Mouse (Mus musculus) bone marrow, adult 2 months (tissue): Measurements from ENCODE around the gene Hipk1. TPM values are rescaled to one million over a fixed set of nuclear protein-coding genes. Genes with fewer than 3 reads are reported as not detected.
A peak's percentile ranks its signal among the peaks of the same experiment; 100 is the strongest.
"Not testable (repeated sequence)": the region's sequence is repeated elsewhere in the genome, so short reads cannot be mapped to it uniquely, and the experiment has no call there.

ENCODE experiments used
- H3K27ac ChIP-seq: fragments of 200-500 bp; 2 replicates; pipeline ENCODE4 v1.5.1; 2012; ENCODE audit warnings: low read depth, mild to moderate bottlenecking, control low read depth, inconsistent platforms, low read length; ENCODE audit not compliant: control insufficient read depth, poor library complexity, insufficient read depth
- H3K4me1 ChIP-seq: fragments of 200-500 bp; 2 replicates; pipeline ENCODE4 v1.6.1; 2011; ENCODE audit warnings: low read length; ENCODE audit not compliant: control insufficient read depth, insufficient read depth
- H3K4me3 ChIP-seq: fragments of 200-500 bp; replicated peaks from 2 replicates; pipeline ENCODE3; 2011; ENCODE audit warnings: mild to moderate bottlenecking, low read depth, low read length, control low read depth; ENCODE audit not compliant: control insufficient read depth
- CTCF ChIP-seq: fragments of 200-500 bp; IDR thresholded peaks from 2 replicates; pipeline ENCODE4 v1.5.1; 2011; ENCODE audit warnings: low read length, control low read depth; ENCODE audit not compliant: control insufficient read depth, insufficient read depth
- POLR2A ChIP-seq: fragments of 200-500 bp; IDR thresholded peaks from 2 replicates; pipeline ENCODE4 v1.6.1; 2011; ENCODE audit warnings: low read depth, mild to moderate bottlenecking, control low read depth, low read length, borderline replicate concordance; ENCODE audit not compliant: control insufficient read depth
- WGBS: fragments of 180-500 bp; shearing (Covaris S2); methylation state at CpG from one replicate; pipeline ENCODE4 v1.1.7; 2018; 5-methylcytosine and 5-hydroxymethylcytosine counted together
- polyA plus RNA-seq: library from polyadenylated mRNA; stranded (reverse); fragments of >200 nt; gene quantifications from 2 replicates; pipeline ENCODE4 v1.2.4, GENCODE M21; 2011; ENCODE audit warnings: low replicate concordance; ENCODE audit not compliant: missing spikeins, insufficient read depth, insufficient read length

The Hipk1 gene
- polyA plus RNA-seq, 1 experiment: 80.9 TPM

DNA sequence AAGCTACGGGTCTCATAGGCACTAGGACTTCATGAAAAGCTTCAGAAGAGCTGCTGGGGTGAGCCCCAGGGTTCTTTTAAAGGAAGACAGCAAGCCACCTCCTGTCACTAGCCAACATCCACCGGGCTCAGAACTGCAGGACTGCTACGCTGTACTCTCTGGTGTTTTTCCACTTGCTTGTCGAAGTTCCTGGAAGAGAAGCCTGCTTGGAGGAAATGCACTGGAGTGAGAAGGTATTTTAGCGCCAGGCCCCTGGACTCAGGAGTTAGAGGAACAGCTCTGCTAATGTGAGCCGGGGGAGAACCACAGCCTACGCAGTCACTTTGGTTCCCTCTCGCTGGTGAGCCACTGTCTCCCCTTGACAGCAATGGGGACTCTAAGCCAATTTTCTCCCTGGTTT is 11.5 kb upstream of the Hipk1 start:
- no peak overlapping the region for H3K4me3 ChIP-seq
- H3K27ac ChIP-seq: peak overlapping the region; percentile 78
- 14% methylated on average over 8 of the region's 8 CpGs for WGBS
- H3K4me1 ChIP-seq: peaks cover 13% of the 10 kb centered on the region; the same call in 1 of the 2 replicates
- no peak for TF ChIP-seq POLR2A
- no peak for TF ChIP-seq CTCF

DNA sequence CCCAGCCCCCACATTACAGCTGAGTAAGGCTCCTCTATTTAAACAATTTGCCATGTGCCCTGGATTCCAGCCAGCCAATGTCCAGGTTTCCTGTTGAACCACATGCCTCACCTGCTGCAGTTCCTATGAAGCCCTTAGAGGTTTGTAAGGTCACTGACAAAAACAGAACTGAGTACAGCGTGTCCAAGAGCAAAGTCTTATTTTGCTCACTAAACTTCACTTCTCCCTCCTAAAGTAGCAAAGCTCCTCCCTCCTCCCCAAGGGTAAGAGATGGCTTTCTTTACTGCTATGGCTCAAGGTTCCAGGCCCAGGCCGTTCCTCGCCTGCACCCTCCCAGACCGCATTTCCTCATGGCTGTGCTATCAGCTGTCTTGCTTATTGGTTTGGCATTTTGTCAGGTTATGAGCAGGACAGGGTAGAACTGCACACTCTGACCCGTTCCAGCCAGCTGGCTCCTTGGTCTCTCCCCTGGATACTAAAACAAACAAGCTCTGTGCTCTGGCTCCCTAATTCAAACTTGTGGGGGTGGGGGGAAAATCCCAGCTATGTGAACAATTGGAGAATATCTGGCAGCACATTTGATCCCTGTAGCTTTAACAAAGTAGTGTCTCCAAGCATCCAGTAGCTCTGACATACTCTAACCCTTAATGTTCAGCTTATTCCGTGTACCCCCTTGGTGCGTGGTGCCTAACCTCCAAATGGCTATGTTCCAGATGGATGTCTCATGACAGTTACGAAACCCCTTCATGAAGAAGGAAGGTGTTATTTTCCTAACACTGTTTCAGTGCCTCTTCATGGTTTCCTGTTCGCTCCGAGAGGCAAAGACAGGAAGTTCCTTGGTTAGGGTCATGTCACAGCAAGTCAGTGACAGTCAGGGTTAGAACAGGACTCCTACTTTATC is 10.5 kb upstream of the Hipk1 start:
- Histone ChIP-seq H3K27ac (peak overlapping the region; percentile 97), H3K4me3 (no peak overlapping the region), H3K4me1 (peaks cover 13% of the 10 kb centered on the region; the same call in 1 of the 2 replicates)
- whole genome bisulfite sequencing: 3% methylated on average over 10 of the region's 10 CpGs
- TF ChIP-seq POLR2A (peak; percentile 58; the same call in 1 of the 2 replicates), CTCF (no peak)

DNA sequence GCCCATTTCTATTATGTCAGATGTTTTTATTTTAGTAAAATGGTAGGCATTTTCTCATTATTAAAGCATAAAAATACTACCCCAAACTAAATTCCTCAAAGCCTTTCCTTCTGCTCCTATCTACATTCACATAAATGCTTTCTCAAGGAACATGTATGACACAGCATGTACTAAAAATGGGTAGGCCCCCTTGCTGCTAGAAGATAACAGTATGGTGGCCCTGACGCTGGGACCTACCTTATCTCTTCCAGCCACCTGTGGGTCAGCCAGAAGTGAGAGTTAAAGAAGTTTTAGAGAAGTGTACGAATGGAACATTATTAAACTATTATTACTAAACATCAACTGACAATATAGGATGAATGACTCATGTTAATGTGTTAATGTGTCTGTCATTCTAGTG is 8.1 kb upstream of the Hipk1 start:
- TF ChIP-seq CTCF (no peak), POLR2A (no peak)
- H3K4me1 ChIP-seq: peaks cover 14% of the 10 kb centered on the region; the same call in 1 of the 2 replicates
- 41% methylated on average over 2 of the region's 2 CpGs for WGBS
- H3K27ac ChIP-seq: no peak overlapping the region
- no peak overlapping the region for H3K4me3 ChIP-seq

- Histone ChIP-seq H3K4me3 (no peak overlapping the region), H3K27ac (no peak overlapping the region), H3K4me1 (peaks cover 10% of the 10 kb centered on the region; the same call in 1 of the 2 replicates)
- TF ChIP-seq POLR2A: no peak
- no peak for TF ChIP-seq CTCF
- WGBS: 35% methylated on average over 2 of the region's 2 CpGs
These were observed 5.0 kb upstream of the Hipk1 start for GRCm38 (mm10) chr3:103796389-103796788.

DNA sequence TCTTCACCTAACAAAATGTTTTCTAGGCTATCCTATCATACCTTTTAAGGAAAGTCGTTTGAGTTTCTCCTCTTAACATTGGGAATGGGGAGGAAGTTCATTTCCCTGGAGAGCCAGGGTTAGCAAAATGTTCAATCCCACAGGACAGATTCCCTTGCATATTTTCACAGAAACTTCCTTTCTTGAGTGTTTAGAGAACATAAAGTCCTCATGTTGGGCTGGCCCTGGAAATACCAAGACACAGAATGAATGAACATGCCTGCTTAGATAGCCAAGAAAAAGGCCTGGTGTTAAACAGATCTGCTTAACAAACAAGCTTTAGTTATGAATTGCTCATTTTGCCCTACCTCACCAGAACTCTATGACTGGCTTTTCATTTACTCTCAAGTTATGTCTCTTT is 1.2 kb upstream of the Hipk1 start:
- no peak overlapping the region for H3K4me3 ChIP-seq
- no peak overlapping the region for H3K27ac ChIP-seq
- WGBS: 72% methylated on average over 1 of the region's 1 CpGs
- TF ChIP-seq CTCF: no peak
- TF ChIP-seq POLR2A: no peak
- H3K4me1 ChIP-seq: peaks cover 7% of the 10 kb centered on the region; the same call in 1 of the 2 replicates

DNA sequence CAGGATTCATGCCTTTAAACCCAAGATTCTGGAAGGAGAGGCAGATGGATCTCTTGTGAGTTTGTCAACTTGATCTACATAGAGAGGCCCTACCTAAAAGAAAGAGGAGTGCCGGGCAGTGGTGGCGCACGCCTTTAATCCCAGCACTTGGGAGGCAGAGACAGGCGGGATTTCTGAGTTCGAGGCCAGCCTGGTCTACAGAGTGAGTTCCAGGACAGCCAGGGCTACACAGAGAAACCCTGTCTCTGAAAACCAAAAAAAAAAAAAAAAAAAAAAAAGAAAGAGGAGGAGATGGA is 696 bp upstream of the Hipk1 start:
- 78% methylated on average over 5 of the region's 5 CpGs for WGBS
- peak overlapping the region; percentile 30; the same call in 1 of the 2 replicates for H3K27ac ChIP-seq
- H3K4me3 ChIP-seq, H3K4me1 ChIP-seq: not testable (repeated sequence)

DNA sequence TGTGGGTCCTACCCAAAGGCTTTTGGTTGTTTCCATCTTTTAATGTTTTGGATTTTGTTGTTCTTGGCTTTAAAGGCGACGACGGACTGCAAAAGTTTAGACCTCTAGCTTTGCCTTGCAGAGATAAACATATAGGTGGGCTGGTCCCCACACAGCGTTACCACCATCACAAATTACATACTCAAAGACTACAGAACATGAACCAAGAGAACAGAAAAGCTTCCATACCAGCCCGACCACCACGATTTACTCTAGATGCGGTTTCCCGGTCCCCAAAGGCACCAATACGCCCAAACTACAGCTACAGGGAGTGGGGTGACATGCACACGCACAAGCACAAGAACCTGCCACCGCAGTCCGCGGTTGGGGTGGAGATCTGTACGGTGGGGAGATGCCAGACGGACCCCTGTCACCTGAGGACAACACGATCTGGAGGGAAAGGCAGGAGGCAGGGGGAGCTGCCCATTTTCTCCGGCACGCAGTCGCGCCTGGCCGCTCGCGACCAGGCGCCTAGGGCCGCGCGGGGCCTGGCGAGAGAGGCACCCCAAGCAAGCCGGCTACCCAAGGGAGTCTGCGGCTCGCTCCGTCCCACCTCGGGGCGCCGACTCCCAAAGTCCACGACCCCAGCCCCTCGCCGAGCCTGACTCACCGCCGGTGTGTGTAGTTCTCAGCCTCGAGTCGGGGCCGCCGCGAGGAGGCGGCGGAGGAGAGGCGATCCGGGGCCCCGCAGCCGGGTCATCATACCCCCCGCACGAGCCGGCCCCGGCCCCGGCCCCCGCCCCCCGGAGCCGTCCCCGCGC is 817 bp downstream of the Hipk1 start:
- Histone ChIP-seq H3K27ac (peak overlapping the region; percentile 98), H3K4me3 (peak overlapping the region; percentile 100), H3K4me1 (peaks cover 7% of the 10 kb centered on the region; the same call in 1 of the 2 replicates)
- under 1% methylated on average over 59 of the region's 61 CpGs for WGBS
- TF ChIP-seq CTCF (no peak), POLR2A (no peak; the same call in 1 of the 2 replicates)

GRCm38 (mm10) chr3:103789891-103790345 is 1.4 kb downstream of the Hipk1 start:
- under 1% methylated on average over 14 of the region's 14 CpGs for WGBS
- peaks cover 7% of the 10 kb centered on the region; the same call in 1 of the 2 replicates for H3K4me1 ChIP-seq
- H3K4me3 ChIP-seq: peak overlapping the region; percentile 100
- peak overlapping the region; percentile 98 for H3K27ac ChIP-seq
- TF ChIP-seq CTCF (no peak), POLR2A (no peak)
